Mouse (Mus musculus): ENCODE results near the gene Olfr750. TPM values are rescaled to one million over a fixed set of nuclear protein-coding genes. Genes with fewer than 3 reads are reported as not detected.

Olfr750 gene
- not detected for polyA plus RNA-seq (2014; fragmentation: Illumina TruSeq; extraction: RNeasy Lipid Tissue Mini Kit (QIAGEN cat#74804); ENCODE audit: low read depth, low replicate concordance)

DNA sequence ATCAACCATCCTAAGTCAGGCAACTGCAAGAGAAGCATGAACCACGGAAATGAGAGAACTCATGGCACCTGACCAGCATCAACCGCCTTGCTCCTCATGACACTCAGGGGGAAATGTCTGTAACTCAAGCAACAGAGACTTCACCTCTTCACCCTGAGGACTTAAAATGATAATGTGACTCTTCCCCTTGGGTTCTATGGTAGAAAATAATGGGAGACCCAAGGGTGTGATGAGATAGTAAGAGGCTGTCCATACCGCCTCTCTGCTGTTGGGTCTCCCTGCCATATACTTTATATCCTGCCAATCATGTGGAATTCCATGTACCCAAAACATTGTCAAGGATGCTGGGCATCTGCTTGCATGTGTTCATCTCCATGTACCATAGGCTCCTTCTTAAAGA lies at the start of gene Olfr750:
Gene Olfr750, minus strand, starts transcription at position 101 of the 400 bp plus-strand sequence.

DNA sequence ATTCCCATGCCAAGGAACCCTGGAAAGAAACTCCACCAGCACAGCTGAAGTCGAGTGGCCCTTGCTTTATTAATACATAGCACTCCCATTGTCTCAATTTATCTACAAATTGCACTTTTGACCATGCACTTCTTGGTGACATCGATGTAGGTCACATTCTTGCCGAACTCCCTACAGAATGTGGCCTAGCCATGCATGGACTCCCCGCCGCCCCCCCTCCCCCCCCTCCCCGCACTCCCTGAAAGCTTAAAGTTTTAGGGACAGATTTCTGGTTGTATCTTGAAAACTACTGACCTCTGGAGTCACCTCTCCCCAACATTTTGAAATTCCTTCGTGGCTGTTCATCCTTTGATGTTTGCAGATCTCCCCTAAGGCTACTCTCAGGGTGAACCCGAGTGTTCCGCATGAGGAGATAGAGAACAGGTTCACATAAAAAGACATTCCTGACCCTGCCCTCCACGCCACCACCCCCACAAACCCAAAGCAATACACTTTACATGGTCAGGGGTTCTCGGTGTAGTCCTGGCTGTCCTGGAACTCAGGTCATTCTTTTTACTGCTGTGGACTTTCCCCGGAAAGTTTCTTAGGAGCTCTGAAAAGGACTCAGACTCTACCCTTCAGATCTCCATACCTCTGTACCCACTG lies 39.8 kb upstream of the Olfr750 start, which contains the start of gene Eddm3b:
Gene Eddm3b, plus strand, starts transcription at position 511 of the 645 bp plus-strand sequence.

DNA sequence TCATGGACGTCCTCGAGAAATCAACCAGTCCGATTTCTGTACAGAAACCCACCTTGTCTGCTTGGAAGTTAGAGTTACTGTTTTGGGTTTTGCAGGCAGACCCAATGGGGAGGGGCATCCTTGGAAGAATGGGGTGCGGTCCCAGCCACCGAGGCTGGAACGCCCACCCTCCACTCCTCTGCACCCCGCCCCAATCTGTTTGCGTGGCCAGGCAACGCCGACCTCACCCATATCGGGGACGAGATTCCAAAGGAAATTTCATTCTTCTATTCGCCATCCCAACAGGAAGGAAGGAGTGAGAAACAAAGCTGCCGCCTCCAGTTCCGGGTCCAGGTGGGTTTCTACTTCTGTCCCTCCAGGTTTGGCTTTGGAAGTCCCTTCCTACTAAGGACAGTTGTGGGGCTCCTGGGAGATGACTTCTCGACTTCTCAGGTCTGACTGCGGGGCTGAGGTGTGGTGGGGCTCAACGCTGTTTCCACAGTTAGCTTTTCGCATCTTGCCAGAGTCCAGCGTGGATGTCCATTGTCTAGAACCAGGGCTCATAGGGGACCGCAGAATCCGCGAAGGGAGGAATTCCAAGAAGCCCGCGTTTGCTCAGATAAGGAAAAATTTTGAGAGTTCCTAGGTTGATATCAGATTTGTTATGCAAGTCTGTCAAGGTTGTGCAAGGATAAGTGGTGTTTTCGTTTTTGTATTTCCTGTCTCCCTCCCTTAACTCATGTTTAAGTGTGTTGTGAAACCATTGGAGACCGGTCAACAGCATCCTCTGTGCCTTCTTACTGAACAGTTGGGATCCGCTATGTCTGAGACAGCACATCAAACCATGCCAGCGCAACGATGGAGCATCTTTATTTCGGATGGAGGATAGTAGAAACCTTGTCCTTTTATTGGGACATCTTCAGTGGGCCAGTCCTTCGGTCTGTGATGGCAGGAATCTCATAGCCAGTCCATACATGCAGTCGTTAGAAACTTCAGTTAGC lies 17.0 kb upstream of the Olfr750 start, which contains the start of the genes Rnase4 and Ang:
Gene Rnase4, plus strand, starts transcription at position 157 of the 980 bp plus-strand sequence.
Gene Ang, plus strand, starts transcription at position 230 of the 980 bp plus-strand sequence.

DNA sequence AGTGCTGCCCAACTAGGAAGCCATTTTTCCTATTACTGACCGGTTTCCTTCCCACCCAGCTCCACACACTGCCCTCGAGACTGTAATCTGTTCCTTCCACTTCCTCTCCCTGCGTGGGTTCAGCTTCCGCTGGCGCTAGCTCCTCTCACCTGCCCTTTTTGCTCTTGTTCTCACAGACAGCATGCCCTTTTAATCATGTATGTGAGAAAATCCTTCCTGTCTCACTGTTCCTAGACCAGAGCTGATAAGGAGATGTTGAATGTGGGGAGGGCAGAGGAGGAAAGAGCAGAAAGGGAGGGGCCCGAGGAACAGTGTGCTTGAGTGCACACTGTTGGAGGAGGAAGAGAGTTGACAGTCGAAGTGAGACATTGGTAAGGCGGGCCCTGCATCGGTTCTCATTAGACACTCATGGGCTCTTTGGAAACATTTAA lies 16.8 kb downstream of the Olfr750 start, which contains the start of gene Rnase12:
Gene Rnase12, minus strand, starts transcription at position 261 of the 431 bp plus-strand sequence.

DNA sequence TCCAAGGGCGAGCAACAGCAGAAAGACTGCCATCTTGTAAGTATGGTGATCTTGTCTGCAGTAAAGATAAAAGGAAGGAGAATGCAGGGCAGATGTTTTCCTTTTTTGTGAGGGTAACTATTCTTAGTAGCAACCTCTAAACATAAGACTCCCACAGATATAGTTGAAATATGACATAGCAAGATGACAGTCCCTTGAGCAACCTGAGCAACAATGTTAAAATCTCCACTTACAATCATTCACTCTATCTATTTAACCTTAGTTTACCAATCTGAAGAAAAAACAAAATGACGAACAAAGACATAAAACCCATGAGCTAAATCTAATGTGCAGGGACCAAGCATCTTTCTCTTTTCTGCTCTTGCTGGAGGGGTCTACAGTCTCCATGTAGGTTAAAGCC lies 24.2 kb downstream of the Olfr750 start, which contains the start of gene Rnase11:
Gene Rnase11, minus strand, starts transcription at position 101 of the 400 bp plus-strand sequence.

DNA sequence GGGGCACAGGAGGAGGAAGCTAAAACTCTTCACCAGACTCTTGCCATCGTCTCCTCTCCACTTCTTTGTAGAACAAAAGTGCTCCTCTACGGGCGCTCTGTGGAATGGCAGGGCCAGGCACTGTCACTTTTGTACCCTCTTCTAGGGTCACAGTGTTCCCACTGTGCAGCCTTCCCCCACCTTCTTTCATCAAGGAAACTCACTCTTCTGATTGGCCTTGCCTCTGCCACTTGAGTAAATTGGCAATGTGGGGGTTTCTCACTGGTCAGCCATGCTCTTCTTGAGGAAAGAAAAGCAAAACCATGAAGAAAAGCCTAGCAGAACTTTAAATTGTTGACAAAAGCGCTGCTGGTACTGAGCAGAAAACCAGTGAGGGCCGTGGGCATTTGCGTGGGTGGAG lies 32.5 kb downstream of the Olfr750 start, which contains the start of gene Rnase9:
Gene Rnase9, minus strand, starts transcription at position 101 of the 400 bp plus-strand sequence.

Other genes with a start within 250 kb of the Olfr750 start
- gene Tep1, start 203.9 kb downstream of the Olfr750 start, polyA plus RNA-seq (2014; fragmentation: Illumina TruSeq; extraction: RNeasy Lipid Tissue Mini Kit (QIAGEN cat#74804); ENCODE audit: low read depth, low replicate concordance): 11.9 TPM
- gene Klhl33, start 176.9 kb downstream of the Olfr750 start, polyA plus RNA-seq (2014; fragmentation: Illumina TruSeq; extraction: RNeasy Lipid Tissue Mini Kit (QIAGEN cat#74804); ENCODE audit: low read depth, low replicate concordance): 25.9 TPM
- gene Osgep, start 149.5 kb downstream of the Olfr750 start, polyA plus RNA-seq (2014; fragmentation: Illumina TruSeq; extraction: RNeasy Lipid Tissue Mini Kit (QIAGEN cat#74804); ENCODE audit: low read depth, low replicate concordance): 91.8 TPM
- gene Apex1, start 149.5 kb downstream of the Olfr750 start, polyA plus RNA-seq (2014; fragmentation: Illumina TruSeq; extraction: RNeasy Lipid Tissue Mini Kit (QIAGEN cat#74804); ENCODE audit: low read depth, low replicate concordance): 31.2 TPM
- gene Pip4p1, start 143.6 kb downstream of the Olfr750 start, polyA plus RNA-seq (2014; fragmentation: Illumina TruSeq; extraction: RNeasy Lipid Tissue Mini Kit (QIAGEN cat#74804); ENCODE audit: low read depth, low replicate concordance): 27.1 TPM
- gene Pnp, start 143.4 kb downstream of the Olfr750 start, polyA plus RNA-seq (2014; fragmentation: Illumina TruSeq; extraction: RNeasy Lipid Tissue Mini Kit (QIAGEN cat#74804); ENCODE audit: low read depth, low replicate concordance): 19.7 TPM
- 15.3 TPM for gene Gm49342, start 129.9 kb downstream of the Olfr750 start, polyA plus RNA-seq (2014; fragmentation: Illumina TruSeq; extraction: RNeasy Lipid Tissue Mini Kit (QIAGEN cat#74804); ENCODE audit: low read depth, low replicate concordance)
- gene Pnp2, start 118.4 kb downstream of the Olfr750 start, polyA plus RNA-seq (2014; fragmentation: Illumina TruSeq; extraction: RNeasy Lipid Tissue Mini Kit (QIAGEN cat#74804); ENCODE audit: low read depth, low replicate concordance): 0.60 TPM
- 0.73 TPM for gene Rnase10, start 66.7 kb downstream of the Olfr750 start, polyA plus RNA-seq (2014; fragmentation: Illumina TruSeq; extraction: RNeasy Lipid Tissue Mini Kit (QIAGEN cat#74804); ENCODE audit: low read depth, low replicate concordance)
- not detected for gene Rnase9, start 32.6 kb downstream of the Olfr750 start, polyA plus RNA-seq (2014; fragmentation: Illumina TruSeq; extraction: RNeasy Lipid Tissue Mini Kit (QIAGEN cat#74804); ENCODE audit: low read depth, low replicate concordance)
- not detected for gene Rnase11, start 24.3 kb downstream of the Olfr750 start, polyA plus RNA-seq (2014; fragmentation: Illumina TruSeq; extraction: RNeasy Lipid Tissue Mini Kit (QIAGEN cat#74804); ENCODE audit: low read depth, low replicate concordance)
- gene Rnase12, start 16.8 kb downstream of the Olfr750 start, polyA plus RNA-seq (2014; fragmentation: Illumina TruSeq; extraction: RNeasy Lipid Tissue Mini Kit (QIAGEN cat#74804); ENCODE audit: low read depth, low replicate concordance): not detected
- 92.6 TPM for gene Rnase4, start 16.6 kb upstream of the Olfr750 start, polyA plus RNA-seq (2014; fragmentation: Illumina TruSeq; extraction: RNeasy Lipid Tissue Mini Kit (QIAGEN cat#74804); ENCODE audit: low read depth, low replicate concordance)
- 10.6 TPM for gene Ang, start 16.7 kb upstream of the Olfr750 start, polyA plus RNA-seq (2014; fragmentation: Illumina TruSeq; extraction: RNeasy Lipid Tissue Mini Kit (QIAGEN cat#74804); ENCODE audit: low read depth, low replicate concordance)
- not detected for gene Eddm3b, start 40.0 kb upstream of the Olfr750 start, polyA plus RNA-seq (2014; fragmentation: Illumina TruSeq; extraction: RNeasy Lipid Tissue Mini Kit (QIAGEN cat#74804); ENCODE audit: low read depth, low replicate concordance)
- not detected for gene Rnase6, start 49.5 kb upstream of the Olfr750 start, polyA plus RNA-seq (2014; fragmentation: Illumina TruSeq; extraction: RNeasy Lipid Tissue Mini Kit (QIAGEN cat#74804); ENCODE audit: low read depth, low replicate concordance)
- gene Rnase1, start 72.3 kb upstream of the Olfr750 start, polyA plus RNA-seq (2014; fragmentation: Illumina TruSeq; extraction: RNeasy Lipid Tissue Mini Kit (QIAGEN cat#74804); ENCODE audit: low read depth, low replicate concordance): 0.84 TPM
- not detected for gene Rnase2b, start 87.8 kb upstream of the Olfr750 start, polyA plus RNA-seq (2014; fragmentation: Illumina TruSeq; extraction: RNeasy Lipid Tissue Mini Kit (QIAGEN cat#74804); ENCODE audit: low read depth, low replicate concordance)
- gene Ang2, start 124.7 kb upstream of the Olfr750 start, polyA plus RNA-seq (2014; fragmentation: Illumina TruSeq; extraction: RNeasy Lipid Tissue Mini Kit (QIAGEN cat#74804); ENCODE audit: low read depth, low replicate concordance): not detected
- gene Ear14, start 129.0 kb upstream of the Olfr750 start, polyA plus RNA-seq (2014; fragmentation: Illumina TruSeq; extraction: RNeasy Lipid Tissue Mini Kit (QIAGEN cat#74804); ENCODE audit: low read depth, low replicate concordance): not detected
- gene Rnase2a, start 181.7 kb upstream of the Olfr750 start, polyA plus RNA-seq (2014; fragmentation: Illumina TruSeq; extraction: RNeasy Lipid Tissue Mini Kit (QIAGEN cat#74804); ENCODE audit: low read depth, low replicate concordance): not detected